Mouse (Mus musculus) lung, postnatal 25 days (tissue): ENCODE data around the gene Lypd6b.

Experiments
- DNase-seq: peaks from one replicate; pipeline ENCODE4 v3.0.0; 2022; ENCODE audit warnings: low spot score

Gene Lypd6b

DNA sequence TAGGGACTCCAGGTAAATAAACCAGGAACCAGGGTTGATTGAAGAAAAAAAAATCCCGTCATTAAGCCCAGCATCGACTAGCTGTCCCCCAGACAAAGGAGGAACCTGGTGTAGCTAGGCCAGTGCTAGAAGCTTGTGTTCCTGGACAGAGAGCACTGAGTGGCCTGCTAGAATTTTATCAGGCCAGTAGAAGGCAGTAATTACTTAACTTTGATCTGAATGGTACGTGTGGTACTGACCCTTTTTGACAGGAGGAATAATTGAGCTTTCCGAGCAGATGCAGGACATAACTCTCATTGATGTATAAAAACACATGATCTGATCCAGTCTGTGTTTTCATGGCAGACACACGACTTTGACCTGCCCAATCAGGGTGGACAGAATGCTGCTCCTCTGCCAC lies 154.6 kb downstream of the Lypd6b start:
- no peak for DNase-seq

DNA sequence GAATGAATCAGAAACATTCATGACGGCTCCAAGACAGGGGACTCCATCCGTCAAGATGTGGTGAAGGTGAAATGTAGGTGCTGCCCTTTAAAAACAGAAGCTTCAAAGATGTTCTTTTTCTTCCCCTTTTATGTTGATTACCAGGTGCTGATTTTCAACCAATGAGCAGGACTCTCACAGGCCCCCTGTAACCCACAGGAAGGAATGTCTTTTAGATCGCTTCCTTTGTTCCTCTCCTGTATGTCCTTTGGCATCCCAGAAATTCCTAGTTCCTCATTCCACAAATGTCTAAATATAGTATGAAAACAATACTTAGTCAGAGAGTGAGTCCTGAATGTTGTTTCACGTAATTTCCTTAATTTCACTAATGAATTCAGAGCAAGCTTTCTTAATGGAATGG lies 164.2 kb downstream of the Lypd6b start:
- no peak for DNase-seq

DNA sequence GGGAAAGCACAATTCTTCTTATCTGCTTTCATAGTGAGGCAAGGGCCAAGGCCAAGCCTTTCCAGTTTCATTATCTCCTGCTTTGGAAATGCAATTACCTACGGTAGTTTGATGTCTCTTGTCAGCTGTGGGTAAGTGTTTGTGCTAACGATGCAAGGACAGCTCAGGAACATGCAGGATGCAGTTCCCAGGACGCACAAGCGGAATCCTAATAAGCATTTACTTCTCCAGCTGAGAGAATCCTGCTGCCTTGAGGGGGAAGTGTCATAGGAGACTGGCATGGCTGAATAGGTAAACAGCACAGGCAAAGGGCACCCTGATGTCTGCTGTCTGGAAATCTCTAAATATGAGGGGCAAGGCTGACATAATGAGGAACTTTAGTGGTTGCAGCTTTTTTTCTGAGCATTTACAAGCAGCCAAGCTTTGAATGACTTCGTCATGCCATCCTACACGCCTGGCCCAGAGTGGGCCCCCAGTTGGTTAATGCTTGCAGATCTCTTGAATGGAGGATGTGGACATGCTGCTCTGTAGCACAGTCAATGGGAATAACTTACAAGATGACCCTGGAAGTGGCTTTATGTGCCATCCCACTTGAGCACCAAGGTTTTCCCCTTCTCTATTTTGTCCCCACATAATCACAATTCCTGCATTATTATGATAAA lies 165.3 kb downstream of the Lypd6b start:
- DNase-seq, result no peak

DNA sequence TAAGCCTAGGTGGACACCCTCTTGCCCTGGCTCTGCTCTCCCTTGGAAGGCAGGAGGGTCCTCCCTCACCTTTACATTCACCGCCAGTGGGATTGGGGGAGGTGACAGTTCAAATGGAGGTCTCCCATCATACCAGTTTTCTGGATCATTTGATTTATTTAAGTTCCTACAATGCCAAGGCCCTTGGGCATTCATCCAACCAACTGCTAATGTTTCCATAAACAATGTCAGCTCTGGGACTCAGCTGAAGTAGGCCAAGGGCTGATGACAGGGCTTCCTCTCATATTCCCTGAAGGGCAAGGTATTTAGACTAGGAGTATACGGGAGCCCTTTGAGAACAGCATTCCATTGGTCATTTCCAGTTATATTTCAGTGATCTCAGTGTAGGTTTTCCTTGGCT lies 170.0 kb downstream of the Lypd6b start:
- DNase-seq, result no peak

DNA sequence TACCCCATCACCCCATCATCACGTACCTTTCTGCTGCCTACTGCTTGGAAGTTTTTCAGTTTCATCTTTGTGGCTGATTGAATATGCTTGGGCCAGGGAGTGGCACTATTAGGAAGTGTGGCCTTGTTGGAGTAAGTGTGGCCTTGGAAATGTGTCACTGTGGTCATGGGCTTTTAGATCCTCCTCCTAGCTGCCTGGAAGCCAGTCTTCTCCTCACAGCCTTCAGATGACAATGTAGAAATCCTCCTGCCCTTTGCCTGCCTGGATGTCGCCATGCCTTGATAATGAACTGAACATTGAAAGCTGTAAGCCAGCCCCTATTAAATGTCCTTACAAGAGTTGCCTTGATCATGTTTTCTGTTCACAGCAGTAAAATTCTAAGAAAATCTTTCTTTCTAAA lies 174.5 kb downstream of the Lypd6b start:
- DNase-seq, result no peak

DNA sequence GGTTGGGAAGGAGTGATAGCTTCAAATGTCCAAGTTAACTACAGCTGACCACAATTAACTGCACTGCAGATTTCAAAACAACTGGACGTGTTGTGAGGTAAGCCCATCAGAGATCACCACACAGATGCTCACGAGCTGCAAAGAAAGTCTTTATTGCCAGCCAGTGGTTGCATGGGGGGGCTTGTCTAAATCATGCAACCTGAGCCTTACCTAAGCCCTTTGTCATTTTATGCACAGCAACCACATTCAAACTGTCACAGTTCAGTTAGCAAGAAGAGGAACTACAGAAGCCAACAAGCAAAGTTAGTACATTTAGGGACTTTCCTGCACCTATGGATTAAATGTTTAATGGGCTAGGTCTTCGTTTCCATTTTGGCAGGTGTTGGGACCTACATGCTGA lies 177.4 kb downstream of the Lypd6b start:
- no peak for DNase-seq

DNA sequence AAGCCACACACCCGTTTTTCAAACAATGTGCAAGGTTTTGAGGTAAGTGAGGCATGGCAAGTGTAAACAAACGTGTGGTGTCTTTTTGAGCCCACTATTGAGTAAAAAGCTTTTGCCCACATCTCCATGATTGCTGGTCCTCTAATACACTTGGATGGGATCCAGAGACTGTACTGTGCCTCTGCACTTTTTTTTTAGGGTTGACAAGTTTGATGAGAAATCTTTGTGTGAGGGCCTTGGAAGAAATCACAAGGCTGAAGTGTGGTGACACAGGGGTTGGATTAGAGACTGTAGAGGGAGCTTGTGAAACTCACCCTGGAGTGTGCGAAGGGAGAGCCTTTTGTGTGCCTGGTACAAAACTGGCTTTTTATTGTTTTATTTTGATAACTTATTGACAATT lies 180.3 kb downstream of the Lypd6b start:
- no peak for DNase-seq

DNA sequence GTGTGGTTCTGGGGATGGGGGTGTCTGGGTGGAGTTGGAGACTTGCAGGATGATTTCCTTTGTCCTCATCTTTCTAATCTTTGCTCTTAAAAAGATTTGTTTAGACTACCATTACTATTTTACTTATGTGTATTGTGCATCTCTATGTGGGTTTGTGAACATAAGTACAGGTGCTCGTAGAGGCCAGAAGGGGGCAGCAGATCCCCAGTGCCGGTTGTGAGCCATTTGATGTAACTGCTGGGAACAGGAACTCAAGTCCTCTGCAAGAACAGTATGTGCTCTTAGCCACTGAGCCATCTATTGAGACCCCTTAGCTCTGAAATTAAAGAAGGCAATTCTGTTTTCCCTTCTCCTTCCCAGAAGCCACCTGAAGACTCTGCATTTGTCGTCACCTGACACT lies 183.5 kb downstream of the Lypd6b start:
- no peak for DNase-seq

DNA sequence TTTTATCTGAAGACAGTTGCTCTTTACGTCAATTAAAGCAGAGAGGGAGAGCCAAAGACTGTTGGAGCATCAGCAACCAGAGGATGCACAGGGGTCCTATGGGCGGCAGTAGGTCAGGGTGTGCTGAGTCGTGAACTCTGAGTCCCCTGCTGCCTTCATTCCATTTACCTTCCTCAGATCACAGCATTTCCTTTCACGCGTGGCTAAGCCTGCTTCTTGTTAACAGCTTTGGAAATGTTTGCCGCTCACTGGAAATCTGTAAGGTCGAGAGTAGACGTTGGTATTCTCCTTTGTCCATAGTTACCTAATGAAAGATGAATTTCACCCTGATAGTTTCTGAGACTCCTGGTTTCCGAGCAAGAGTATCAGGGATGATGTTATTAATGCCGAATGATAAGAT lies 191.1 kb downstream of the Lypd6b start:
- DNase-seq, result no peak

DNA sequence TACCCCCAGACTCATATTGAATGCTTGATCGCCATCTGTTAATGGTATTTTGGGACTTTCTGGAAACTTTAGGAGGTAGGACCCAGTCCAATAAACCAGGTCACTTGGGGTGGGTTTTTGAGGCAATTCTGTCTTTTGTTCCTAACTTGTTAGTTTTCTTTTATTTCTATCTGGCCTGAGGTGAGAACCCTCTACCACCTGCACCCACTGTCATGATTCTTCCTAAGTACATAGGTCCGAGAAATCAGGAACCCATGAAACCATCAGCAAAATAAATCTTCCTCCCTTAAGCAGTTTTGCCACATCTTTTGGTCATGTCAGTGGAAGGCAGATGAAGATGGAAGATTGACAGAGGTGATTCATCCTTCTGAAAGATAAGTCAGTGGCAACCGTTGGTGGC lies 192.5 kb downstream of the Lypd6b start:
- no peak for DNase-seq

DNA sequence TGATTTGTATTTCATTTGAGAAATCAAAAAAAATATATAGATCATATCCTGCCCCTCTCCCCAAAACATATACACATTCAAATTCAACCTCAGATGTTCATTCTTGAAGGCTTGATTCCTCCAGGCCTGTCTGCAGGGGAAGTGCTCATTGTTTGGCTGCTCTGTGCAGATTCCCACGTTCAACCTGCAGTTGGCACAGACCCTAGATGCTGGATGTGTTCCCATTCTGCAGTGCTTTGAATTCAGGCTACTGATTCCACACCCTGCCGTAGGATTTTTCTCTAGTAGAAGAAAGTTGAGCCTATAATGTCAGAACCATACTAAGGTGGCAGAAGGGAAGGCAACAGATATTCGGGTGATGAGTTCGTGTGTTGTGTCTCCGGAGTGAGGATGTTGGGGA lies 195.5 kb downstream of the Lypd6b start:
- no peak for DNase-seq

DNA sequence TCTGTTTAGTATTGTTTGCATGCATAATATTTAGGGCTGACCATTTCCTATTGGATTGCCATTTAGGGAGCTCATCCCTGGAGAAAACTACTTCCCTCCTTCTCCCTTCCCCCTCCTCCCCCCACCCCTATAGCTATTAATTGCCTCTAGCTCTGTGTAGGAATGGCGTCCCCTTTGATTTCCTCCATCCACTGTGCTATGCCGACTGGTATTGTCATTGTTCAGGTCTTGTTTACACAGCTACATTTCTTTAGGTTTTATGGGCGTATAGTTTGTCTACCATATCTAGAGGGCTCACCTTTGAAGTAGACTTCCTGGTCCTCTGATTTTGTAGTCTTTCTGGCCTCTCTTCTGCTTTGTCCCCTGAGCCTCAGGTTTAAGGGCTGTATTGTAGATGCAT lies 197.3 kb downstream of the Lypd6b start:
- DNase-seq, result no peak

DNA sequence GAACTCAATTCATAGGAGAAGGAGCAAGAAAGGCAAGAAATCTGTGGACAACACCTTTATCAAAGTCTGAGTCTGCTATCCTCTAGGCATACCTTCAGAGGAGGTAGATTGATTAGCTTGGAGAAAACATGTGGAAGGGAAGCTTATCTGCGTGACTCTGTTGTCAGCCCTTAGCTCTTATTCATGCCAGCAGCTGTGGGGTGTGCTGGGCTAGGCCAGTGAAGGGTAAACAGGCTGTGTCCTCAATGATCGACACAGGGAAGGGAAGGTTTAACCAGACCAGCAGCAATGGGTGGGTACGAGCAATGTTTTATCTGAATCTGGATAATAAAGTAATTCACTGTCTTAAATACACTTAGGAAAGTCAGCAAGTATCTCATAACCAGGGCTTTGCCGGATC lies 208.4 kb downstream of the Lypd6b start:
- DNase-seq, result no peak

DNA sequence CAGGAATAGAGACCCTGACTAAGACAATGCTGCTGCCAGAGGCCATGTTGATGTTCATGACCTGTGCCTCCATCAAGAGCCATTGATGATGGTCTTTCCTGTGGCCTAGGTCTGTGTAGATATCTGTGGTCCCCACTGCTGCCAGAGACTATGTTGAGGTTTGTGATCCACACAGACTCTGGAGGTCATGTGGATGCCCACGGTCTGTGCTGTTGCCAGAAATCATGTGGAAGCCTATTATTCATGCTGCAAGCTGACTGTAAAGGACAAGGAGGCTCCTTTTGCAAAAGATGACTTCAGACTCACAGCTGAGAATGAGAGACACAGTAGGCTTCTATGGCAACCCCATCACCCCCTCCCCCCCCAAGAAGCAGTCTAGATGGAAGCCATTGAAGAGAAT lies 209.7 kb downstream of the Lypd6b start:
- no peak for DNase-seq
